Mouse (Mus musculus) left cerebral cortex, adult 8-10 months (tissue): ENCODE data around the gene Vwf. TPM values are rescaled to one million over a fixed set of nuclear protein-coding genes. Genes with fewer than 3 reads are reported as not detected.

Experiments used
- total RNA-seq, 4 experiments: library from RNA; stranded (reverse); gene quantifications; 2 replicates each; pipeline ENCODE4 v1.2.4; 2022

Gene Vwf
- total RNA-seq, 4 experiments from 2014 or later, result 16.7 to 22.3 (median 18.8) TPM

Other genes with a start within 250 kb of the Vwf start
- 10 to 100 TPM in 2 of 4 experiments, 1 to 10 TPM in 2; 7.7 to 11.9 (median 10.3) TPM for gene Ltbr, start 232.9 kb upstream of the Vwf start, total RNA-seq
- gene Scnn1a, start 226.1 kb upstream of the Vwf start, total RNA-seq, result 1 to 10 TPM; 2.6 to 3.7 (median 3.1) TPM
- gene Tnfrsf1a, start 197.4 kb upstream of the Vwf start, total RNA-seq, result 10 to 100 TPM; 12.8 to 23.2 (median 16.7) TPM
- gene Plekhg6, start 166.0 kb upstream of the Vwf start, total RNA-seq, result under 1 TPM; 0.28 to 0.71 (median 0.40) TPM
- gene Cd9, start 52.0 kb upstream of the Vwf start, total RNA-seq, result 100 to 1,000 TPM in 2 of 4 experiments, 10 to 100 TPM in 2; 53.2 to 129 (median 82.7) TPM
- gene Ano2, start 143.6 kb downstream of the Vwf start, total RNA-seq, result 10 to 100 TPM; 12.5 to 19.7 (median 15.1) TPM